Mouse (Mus musculus): Measurements from ENCODE around the gene Sftpa1.

GRCm38 (mm10) chr14:41098726-41099125 lies 32.9 kb upstream of the Sftpa1 start:
- TF ChIP-seq EP300 (IDR thresholded peaks at IDR 0.05) (no peak), CTCF (IDR thresholded peaks at IDR 0.05) (no peak)
